Mouse (Mus musculus) MEL (cell line): ENCODE data around the gene Irak2.

ENCODE experiments used
- CHD2 ChIP-seq: IDR thresholded peaks from 2 replicates; pipeline ENCODE4 v1.6.1; 2011; ENCODE audit warnings: low read length, improper control_type of control experiment
- CTCF ChIP-seq, 3 experiments: IDR thresholded peaks in 2 of 3; conservative IDR thresholded peaks in 1 of 3; 2 replicates each; pipeline ENCODE4 v1.5.1; 2011 to 2012; ENCODE audit warnings: low read length in 3 of 3, low read depth in 2 of 3, mild to moderate bottlenecking in 2 of 3, improper control_type of control experiment in 1 of 3, inconsistent platforms in 1 of 3, mixed read lengths in 1 of 3, moderate library complexity in 1 of 3; ENCODE audit not compliant: control insufficient read depth in 1 of 3, insufficient read depth in 1 of 3, poor library complexity in 1 of 3, severe bottlenecking in 1 of 3
- E2F4 ChIP-seq: IDR thresholded peaks from 2 replicates; pipeline ENCODE4 v1.6.1; 2011; ENCODE audit warnings: low read depth, low read length, improper control_type of control experiment, borderline replicate concordance
- EP300 ChIP-seq, 2 experiments: IDR thresholded peaks; 2 replicates each; pipeline ENCODE4 v1.6.1; 2011; ENCODE audit warnings: improper control_type of control experiment in 2 of 2, low read length in 2 of 2, low read depth in 1 of 2, mild to moderate bottlenecking in 1 of 2
- ETS1 ChIP-seq: IDR thresholded peaks from 2 replicates; pipeline ENCODE4 v1.6.1; 2012; ENCODE audit warnings: low read depth, mild to moderate bottlenecking, inconsistent platforms, low read length, improper control_type of control experiment, moderate library complexity
- GATA1 ChIP-seq: IDR thresholded peaks from 2 replicates; pipeline ENCODE4 v1.6.1; 2011; ENCODE audit warnings: low read depth, low read length, improper control_type of control experiment
- NRF1 ChIP-seq: IDR thresholded peaks from 2 replicates; pipeline ENCODE4 v1.6.1; 2014; ENCODE audit warnings: low read depth, mild to moderate bottlenecking, inconsistent platforms, low read length, improper control_type of control experiment, moderate library complexity; ENCODE audit not compliant: poor library complexity, insufficient read depth, severe bottlenecking
- POLR2A ChIP-seq, 2 experiments: IDR thresholded peaks; 2 replicates each; pipeline ENCODE4 v1.6.1; 2011 to 2012; ENCODE audit warnings: low read length in 2 of 2, mild to moderate bottlenecking in 2 of 2, control low read depth in 1 of 2, improper control_type of control experiment in 1 of 2, low read depth in 1 of 2, moderate library complexity in 1 of 2; ENCODE audit not compliant: control insufficient read depth in 1 of 2, insufficient read depth in 1 of 2, poor library complexity in 1 of 2
- POLR2AphosphoS2 ChIP-seq: IDR thresholded peaks from 2 replicates; pipeline ENCODE4 v1.6.1; 2011; ENCODE audit warnings: low read length, improper control_type of control experiment
- SMC3 ChIP-seq: IDR thresholded peaks from 2 replicates; pipeline ENCODE4 v1.6.1; 2011; ENCODE audit warnings: low read depth, low read length, improper control_type of control experiment
- TBP ChIP-seq: IDR thresholded peaks from 2 replicates; pipeline ENCODE4 v1.8.0; 2011; ENCODE audit warnings: low read depth, low read length, improper control_type of control experiment
- TCF12 ChIP-seq: IDR thresholded peaks from 2 replicates; pipeline ENCODE4 v1.6.1; 2014; ENCODE audit warnings: low read depth, mild to moderate bottlenecking, inconsistent platforms, low read length, improper control_type of control experiment, moderate library complexity
- USF1 ChIP-seq: IDR thresholded peaks from 2 replicates; pipeline ENCODE4 v1.6.1; 2014; ENCODE audit warnings: low read depth, mild to moderate bottlenecking, inconsistent platforms, low read length, improper control_type of control experiment, moderate library complexity
- ZMIZ1 ChIP-seq: IDR thresholded peaks from 2 replicates; pipeline ENCODE4 v1.6.1; 2012; ENCODE audit warnings: low read depth, mild to moderate bottlenecking, inconsistent platforms, low read length, improper control_type of control experiment, moderate library complexity

DNA sequence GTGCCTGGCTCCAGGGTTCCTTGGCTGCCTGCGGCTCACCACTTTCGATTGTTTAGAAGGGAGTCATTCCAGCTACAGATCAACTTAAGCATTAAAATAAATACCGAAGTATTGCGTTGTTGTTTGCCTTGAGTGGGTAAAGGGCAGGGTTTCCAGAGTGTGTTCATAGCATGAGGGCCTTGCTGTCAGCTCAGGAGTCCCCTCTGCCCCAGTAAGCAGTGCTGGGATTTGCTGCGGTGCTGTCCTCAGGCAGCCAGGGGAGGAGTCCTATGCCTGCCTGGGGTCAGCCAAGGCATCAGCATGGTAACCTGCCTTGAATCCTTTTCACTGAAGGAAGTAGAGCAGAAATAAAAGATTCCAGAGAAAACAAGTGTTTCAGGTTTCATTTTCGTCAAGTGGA is 18.6 kb downstream of the Irak2 start:
- TF ChIP-seq E2F4 (no peak), POLR2A (IDR thresholded peaks at IDR 0.05; ENCODE audit: control insufficient read depth in 1 of 2, insufficient read depth in 1 of 2, low read depth in 1 of 2, low read length in 2 of 2, poor library complexity in 1 of 2) (no peak), ZMIZ1 (no peak), NRF1 (no peak), GATA1 (no peak), USF1 (no peak), CTCF (IDR thresholded peaks at IDR 0.05 in 2 of 3, conservative IDR thresholded peaks at IDR 0.05 in 1 of 3; ENCODE audit: control insufficient read depth in 1 of 3, insufficient read depth in 1 of 3, low read depth in 2 of 3, low read length in 3 of 3, poor library complexity in 1 of 3, severe bottlenecking in 1 of 3) (no peak), TCF12 (no peak), POLR2AphosphoS2 (no peak), TBP (no peak), EP300 (IDR thresholded peaks at IDR 0.05; ENCODE audit: low read depth in 1 of 2, low read length in 2 of 2) (no peak), CHD2 (no peak), ETS1 (no peak), SMC3 (no peak)
